Mouse (Mus musculus) ES-Bruce4 (cell line): ENCODE results near the gene Rtl4.

ENCODE experiments used
- CTCF ChIP-seq: IDR thresholded peaks from one replicate; pipeline ENCODE4 v1.8.1; 2011; ENCODE audit warnings: low read depth, low read length
- POLR2A ChIP-seq: IDR thresholded peaks from one replicate; pipeline ENCODE4 v1.8.1; 2011; ENCODE audit warnings: low read length; ENCODE audit not compliant: insufficient read depth

GRCm38 (mm10) chrX:144652196-144652595 is 36.5 kb upstream of the Rtl4 start:
- TF ChIP-seq POLR2A (no peak), CTCF (no peak)
